17 mouse cellular contexts compared by ENCODE assay signal in genomic region chr8:93228673-93229370, GRCm38 (mm10). TPM values are rescaled to one million over a fixed set of nuclear protein-coding genes. Genes with fewer than 3 reads are reported as not detected.
A peak's percentile ranks its signal among the peaks of the same experiment; 100 is the strongest.
DNase-seq lines count a peak whose midpoint lies in the region; ATAC-seq and TF ChIP-seq lines count a peak whose summit lies in the region.
"Had no signal": no experiment of that assay in that cellular context is flagged by ENCODE, and none has a peak within 500 bp of the region (broad histone marks: within the 10 kb centered on the region; RNA-seq: fewer than 3 reads in every experiment).

No protein-coding gene starts in this region.

- no peaks in the 10 kb centered on the region for H3K4me1 ChIP-seq in liver, embryonic 16.5 days (ENCODE audit: control insufficient read depth, low read depth, low read length)
- H3K4me1 ChIP-seq in liver, embryonic 12.5 days, result no peaks in the 10 kb centered on the region
- no peaks in the 10 kb centered on the region for H3K4me1 ChIP-seq in lung, embryonic 14.5 days (ENCODE audit: insufficient read depth)
- H3K4me1 ChIP-seq in stomach, postnatal 0 days (replicated peaks; ENCODE audit: control insufficient read depth, insufficient read depth), result no peaks in the 10 kb centered on the region
- H3K4me1 ChIP-seq: embryonic facial prominence, embryonic 13.5 days; forebrain, embryonic 15.5 days; neural tube, embryonic 13.5 days had no signal

- H3K36me3 ChIP-seq in liver, embryonic 16.5 days (ENCODE audit: control insufficient read depth, insufficient read depth), result no peaks in the 10 kb centered on the region
- H3K36me3 ChIP-seq in liver, embryonic 12.5 days, result no peaks in the 10 kb centered on the region
- no peaks in the 10 kb centered on the region for H3K36me3 ChIP-seq in lung, embryonic 14.5 days (ENCODE audit: insufficient read depth)
- no peaks in the 10 kb centered on the region for H3K36me3 ChIP-seq in stomach, postnatal 0 days (ENCODE audit: control insufficient read depth, insufficient read depth, low read length)
- H3K36me3 ChIP-seq: embryonic facial prominence, embryonic 13.5 days; forebrain, embryonic 15.5 days; neural tube, embryonic 13.5 days had no signal

- TF ChIP-seq EP300 in stomach, postnatal 0 days (optimal IDR thresholded peaks at IDR 0.05), result no peak

- intact Hi-C loops in left cerebral cortex, postnatal 10 days (cut with DNase I), result no loop called here

- WGBS in liver, embryonic 16.5 days (ENCODE audit: insufficient replicate concordance), result 47% methylated on average over 11 of the region's 11 CpGs
- WGBS in liver, embryonic 12.5 days (ENCODE audit: insufficient replicate concordance), result 51% methylated on average over 11 of the region's 11 CpGs
- 34% methylated on average over 11 of the region's 11 CpGs for WGBS in lung, embryonic 14.5 days
- WGBS in stomach, postnatal 0 days, result 46% methylated on average over 11 of the region's 11 CpGs

- no peaks in the 10 kb centered on the region for H3K9me3 ChIP-seq in liver, embryonic 16.5 days (replicated peaks; ENCODE audit: control insufficient read depth, low read length)
- H3K9me3 ChIP-seq in liver, embryonic 12.5 days (replicated peaks), result no peaks in the 10 kb centered on the region
- no peaks in the 10 kb centered on the region for H3K9me3 ChIP-seq in lung, embryonic 14.5 days (ENCODE audit: low read depth, low read length)
- H3K9me3 ChIP-seq in stomach, postnatal 0 days (ENCODE audit: control insufficient read depth, low read length), result no peaks in the 10 kb centered on the region
- H3K9me3 ChIP-seq: embryonic facial prominence, embryonic 13.5 days; forebrain, embryonic 15.5 days; neural tube, embryonic 13.5 days had no signal

- H3K27ac ChIP-seq in liver, embryonic 16.5 days (ENCODE audit: low read length), result no peak overlapping the region
- no peak overlapping the region for H3K27ac ChIP-seq in liver, embryonic 12.5 days
- no peak overlapping the region for H3K27ac ChIP-seq in lung, embryonic 14.5 days (ENCODE audit: low read depth)
- H3K27ac ChIP-seq in stomach, postnatal 0 days (replicated peaks), result peak overlapping the region; percentile 75; the same call in 1 of the 2 replicates
- H3K27ac ChIP-seq: embryonic facial prominence, embryonic 13.5 days; forebrain, embryonic 15.5 days; macrophage; neural tube, embryonic 13.5 days had no signal

- no peak for TF ChIP-seq CTCF in lung, embryonic 14.5 days (IDR thresholded peaks at IDR 0.05; ENCODE audit: low read depth)
- TF ChIP-seq CTCF in stomach, postnatal 0 days (IDR thresholded peaks at IDR 0.05; ENCODE audit: low read depth), result no peak

- no peak overlapping the region for H3K9ac ChIP-seq in liver, embryonic 16.5 days (ENCODE audit: low read depth, low read length)
- no peak overlapping the region for H3K9ac ChIP-seq in liver, embryonic 12.5 days
- no peak overlapping the region for H3K9ac ChIP-seq in lung, embryonic 14.5 days
- H3K9ac ChIP-seq in stomach, postnatal 0 days (ENCODE audit: low read length), result no peak overlapping the region
- H3K9ac ChIP-seq: embryonic facial prominence, embryonic 13.5 days; forebrain, embryonic 15.5 days; neural tube, embryonic 13.5 days had no signal

- H3K4me2 ChIP-seq in liver, embryonic 16.5 days (ENCODE audit: low read depth, low read length), result no peak overlapping the region
- no peak overlapping the region for H3K4me2 ChIP-seq in liver, embryonic 12.5 days
- no peak overlapping the region for H3K4me2 ChIP-seq in lung, embryonic 14.5 days
- H3K4me2 ChIP-seq in stomach, postnatal 0 days (replicated peaks; ENCODE audit: low read depth), result peak overlapping the region; percentile 34
- H3K4me2 ChIP-seq: embryonic facial prominence, embryonic 13.5 days; forebrain, embryonic 15.5 days; neural tube, embryonic 13.5 days had no signal

- DNase-seq in adrenal gland, adult (ENCODE audit: inconsistent age in 2 of 2, low spot score in 1 of 2), result peak; percentile 9 to 67
- no peak for DNase-seq in adrenal gland, postnatal 25 days
- peak; percentile 31 for DNase-seq in lung, embryonic 14.5 days
- DNase-seq in stomach, postnatal 0 days (ENCODE audit: low spot score), result peak; percentile 58
- no peak for DNase-seq in left cerebral cortex, postnatal 10 days (ENCODE audit: extremely low spot score in 1 of 2, low spot score in 2 of 2)
- DNase-seq: cerebellum, postnatal 10 days; gastrocnemius, postnatal 36 days; heart, postnatal 4 days; right cerebral cortex, adult 18-20 months had no signal

- ATAC-seq in liver, embryonic 16.5 days (ENCODE audit: low read depth), result 0 out of 2 replicates have a peak, but pooled peaks have one; percentile 30
- no peak for ATAC-seq in liver, embryonic 12.5 days
- no peak for ATAC-seq in lung, embryonic 14.5 days (ENCODE audit: insufficient read depth)
- ATAC-seq in stomach, postnatal 0 days (ENCODE audit: low FRiP score, low TSS enrichment), result peak; percentile 93
- ATAC-seq in erythroid progenitor cell, adult 5-6 weeks (replicated peaks; ENCODE audit: low FRiP score, poor library complexity, severe bottlenecking), result no peak
- ATAC-seq: forebrain, embryonic 15.5 days; midbrain, embryonic 16.5 days had no signal

- H3K4me3 ChIP-seq in liver, embryonic 16.5 days (ENCODE audit: low read depth, low read length), result no peak overlapping the region
- H3K4me3 ChIP-seq in liver, embryonic 12.5 days, result no peak overlapping the region
- H3K4me3 ChIP-seq in lung, embryonic 14.5 days (ENCODE audit: low read depth, low read length), result no peak overlapping the region
- H3K4me3 ChIP-seq in stomach, postnatal 0 days (ENCODE audit: low read depth, low read length), result no peak overlapping the region; the same call in 1 of the 2 replicates
- H3K4me3 ChIP-seq: embryonic facial prominence, embryonic 13.5 days; forebrain, embryonic 15.5 days; neural tube, embryonic 13.5 days had no signal

- H3K27me3 ChIP-seq in liver, embryonic 16.5 days (ENCODE audit: control insufficient read depth, insufficient read depth, low read depth, low read length), result no peaks in the 10 kb centered on the region
- H3K27me3 ChIP-seq in liver, embryonic 12.5 days (replicated peaks), result no peaks in the 10 kb centered on the region
- H3K27me3 ChIP-seq in lung, embryonic 14.5 days (ENCODE audit: insufficient read depth, low read length), result no peaks in the 10 kb centered on the region
- H3K27me3 ChIP-seq in stomach, postnatal 0 days (ENCODE audit: control insufficient read depth, insufficient read depth, low read length), result no peaks in the 10 kb centered on the region
- H3K27me3 ChIP-seq: embryonic facial prominence, embryonic 13.5 days; forebrain, embryonic 15.5 days; neural tube, embryonic 13.5 days had no signal

RNA-seq across cellular contexts. Expression of gene Ces1e, which starts 0.6 kb away (rescaled TPM):
- total RNA-seq in adrenal gland, postnatal 25 days (2021), result not detected in 2 replicates
- polyA plus RNA-seq in liver, embryonic 16.5 days (2015; fragmentation: Nextera tagmentation; extraction: Ambion mirVana), result 7.0 and 7.2 TPM in 2 replicates
- polyA plus RNA-seq in liver, embryonic 12.5 days (2016; fragmentation: Nextera tagmentation; extraction: Ambion mirVana), result 0.11 TPM in 1 of 2 replicates, not detected in the other
- 0.09 and 0.17 TPM in 2 replicates for polyA plus RNA-seq in lung, embryonic 14.5 days (2014; fragmentation: Nextera tagmentation; extraction: Ambion mirVana)
- polyA plus RNA-seq in stomach, postnatal 0 days (2015; fragmentation: Nextera tagmentation; extraction: Ambion mirVana), result 1.1 and 1.5 TPM in 2 replicates
- total RNA-seq in left cerebral cortex, postnatal 10 days (2021), result not detected
- not detected in 2 replicates for total RNA-seq in erythroid progenitor cell, adult 5-6 weeks (2015; ENCODE audit: low replicate concordance)
- not detected in 2 replicates for total RNA-seq in erythroid progenitor cell, adult 5-6 weeks (2017; ENCODE audit: low replicate concordance)
- polyA plus RNA-seq: embryonic facial prominence, embryonic 13.5 days; forebrain, embryonic 15.5 days; macrophage; midbrain, embryonic 16.5 days; neural tube, embryonic 13.5 days had no signal

RNA-seq across cellular contexts. Expression of gene Ces1d, which starts 31.2 kb away (rescaled TPM):
- total RNA-seq in adrenal gland, postnatal 25 days (2021), result 150 and 217 TPM in 2 replicates
- polyA plus RNA-seq in liver, embryonic 16.5 days (2015; fragmentation: Nextera tagmentation; extraction: Ambion mirVana), result 45.9 and 53.7 TPM in 2 replicates
- polyA plus RNA-seq in liver, embryonic 12.5 days (2016; fragmentation: Nextera tagmentation; extraction: Ambion mirVana), result 1.5 and 1.8 TPM in 2 replicates
- 17.6 and 18.5 TPM in 2 replicates for polyA plus RNA-seq in lung, embryonic 14.5 days (2014; fragmentation: Nextera tagmentation; extraction: Ambion mirVana)
- 0.68 and 1.1 TPM in 2 replicates for polyA plus RNA-seq in stomach, postnatal 0 days (2015; fragmentation: Nextera tagmentation; extraction: Ambion mirVana)
- total RNA-seq in left cerebral cortex, postnatal 10 days (2021), result not detected
- not detected in 2 replicates for total RNA-seq in erythroid progenitor cell, adult 5-6 weeks (2015; ENCODE audit: low replicate concordance)
- 2.1 TPM in 1 of 2 replicates, not detected in the other for total RNA-seq in erythroid progenitor cell, adult 5-6 weeks (2017; ENCODE audit: low replicate concordance)
- polyA plus RNA-seq: forebrain, embryonic 15.5 days; macrophage had no signal

RNA-seq across cellular contexts. Expression of gene Ces1f, which starts 50.7 kb away (rescaled TPM):
- 7.5 and 9.8 TPM in 2 replicates for total RNA-seq in adrenal gland, postnatal 25 days (2021)
- polyA plus RNA-seq in liver, embryonic 16.5 days (2015; fragmentation: Nextera tagmentation; extraction: Ambion mirVana), result 0.43 and 0.57 TPM in 2 replicates
- 0.11 and 0.15 TPM in 2 replicates for polyA plus RNA-seq in liver, embryonic 12.5 days (2016; fragmentation: Nextera tagmentation; extraction: Ambion mirVana)
- polyA plus RNA-seq in lung, embryonic 14.5 days (2014; fragmentation: Nextera tagmentation; extraction: Ambion mirVana), result 4.3 and 5.6 TPM in 2 replicates
- polyA plus RNA-seq in stomach, postnatal 0 days (2015; fragmentation: Nextera tagmentation; extraction: Ambion mirVana), result 0.16 and 0.29 TPM in 2 replicates
- not detected for total RNA-seq in left cerebral cortex, postnatal 10 days (2021)
- total RNA-seq in erythroid progenitor cell, adult 5-6 weeks (2015; ENCODE audit: low replicate concordance), result not detected in 2 replicates
- total RNA-seq in erythroid progenitor cell, adult 5-6 weeks (2017; ENCODE audit: low replicate concordance), result not detected in 2 replicates
- total RNA-seq: heart, postnatal 4 days had no signal
- polyA plus RNA-seq: embryonic facial prominence, embryonic 13.5 days; forebrain, embryonic 15.5 days; macrophage; midbrain, embryonic 16.5 days; neural tube, embryonic 13.5 days had no signal

Comparison
In these comparisons a context has a peak if more than half of its experiments do, and no peak if none do; other contexts are left out.
1. DNase-seq: peak in adrenal gland, adult (2 of 2), lung, embryonic 14.5 days (single experiment) and stomach, postnatal 0 days (single experiment); none in adrenal gland, postnatal 25 days (single experiment) and left cerebral cortex, postnatal 10 days (0 of 2).
2. ATAC-seq: peak in liver, embryonic 16.5 days (single experiment) and stomach, postnatal 0 days (single experiment); none in liver, embryonic 12.5 days (single experiment), lung, embryonic 14.5 days (single experiment) and erythroid progenitor cell, adult 5-6 weeks (single experiment).